Mouse (Mus musculus) C2C12 (cell line): ENCODE measurements around the gene Esp3. TPM values are rescaled to one million over a fixed set of nuclear protein-coding genes. Genes with fewer than 3 reads are reported as not detected.
"Not testable (repeated sequence)": the region's sequence is repeated elsewhere in the genome, so short reads cannot be mapped to it uniquely, and the experiment has no call there.

ENCODE experiments used
- H3K27me3 ChIP-seq: one replicate; pipeline ENCODE4 v1.6.1; 2011; ENCODE audit not compliant: control insufficient read depth, insufficient read depth, insufficient read length
- H3K36me3 ChIP-seq: one replicate; pipeline ENCODE4 v1.6.1; 2011; ENCODE audit not compliant: control insufficient read depth, insufficient read depth
- H3K4me3 ChIP-seq: one replicate; pipeline ENCODE4 v1.5.1; 2011; ENCODE audit warnings: mild to moderate bottlenecking, control low read depth; ENCODE audit not compliant: poor library complexity, insufficient read depth, severe bottlenecking
- H3K79me2 ChIP-seq: one replicate; pipeline ENCODE4 v1.6.1; 2011; ENCODE audit not compliant: control insufficient read depth, insufficient read depth
- H3K79me3 ChIP-seq: one replicate; pipeline ENCODE4 v1.6.1; 2011; ENCODE audit warnings: low read depth, control low read depth
- H3ac ChIP-seq: one replicate; pipeline ENCODE3; 2011; ENCODE audit warnings: low read depth; ENCODE audit not compliant: control insufficient read depth, insufficient read length
- CEBPB ChIP-seq: IDR thresholded peaks from one replicate; pipeline ENCODE4 v1.6.1; 2011; ENCODE audit warnings: low read depth, mild to moderate bottlenecking, control low read depth, moderate library complexity
- CTCF ChIP-seq: IDR thresholded peaks from one replicate; pipeline ENCODE4 v1.5.1; 2011; ENCODE audit not compliant: control insufficient read depth, insufficient read depth, insufficient read length
- FOSL1 ChIP-seq: IDR thresholded peaks from one replicate; pipeline ENCODE4 v1.8.0; 2011; ENCODE audit warnings: mild to moderate bottlenecking, low read length; ENCODE audit not compliant: poor library complexity, insufficient read depth, severe bottlenecking
- MAX ChIP-seq: IDR thresholded peaks from one replicate; pipeline ENCODE4 v1.6.1; 2011; ENCODE audit warnings: mild to moderate bottlenecking, control low read depth
- MYOD1 ChIP-seq: IDR thresholded peaks from one replicate; pipeline ENCODE4 v1.6.1; 2011; ENCODE audit warnings: low read depth; ENCODE audit not compliant: control insufficient read depth, insufficient read length
- MYOG ChIP-seq: IDR thresholded peaks from one replicate; pipeline ENCODE4 v1.6.1; 2011; ENCODE audit not compliant: control insufficient read depth, insufficient read length; ENCODE audit errors: extremely low read depth
- USF1 ChIP-seq: IDR thresholded peaks from one replicate; pipeline ENCODE4 v1.6.1; 2011; ENCODE audit warnings: low read depth, mild to moderate bottlenecking, control low read depth, moderate library complexity
- long read RNA-seq, 2 experiments: library from polyadenylated mRNA; unstranded; transcript quantifications; one replicate each; pipeline ENCODE4 v2.0.0; 2019 to 2020
- polyA plus RNA-seq: library from polyadenylated mRNA; unstranded; fragments of >200 nt; fragmentation: generic; extraction: Trizol; gene quantifications from one replicate; pipeline ENCODE4 v1.2.1, GENCODE M21; 2012; ENCODE audit warnings: missing spikeins

Esp3 gene
- not detected for polyA plus RNA-seq
- long read RNA-seq, experiment 1 = 0 reads
- long read RNA-seq, experiment 2 = 0 reads

DNA sequence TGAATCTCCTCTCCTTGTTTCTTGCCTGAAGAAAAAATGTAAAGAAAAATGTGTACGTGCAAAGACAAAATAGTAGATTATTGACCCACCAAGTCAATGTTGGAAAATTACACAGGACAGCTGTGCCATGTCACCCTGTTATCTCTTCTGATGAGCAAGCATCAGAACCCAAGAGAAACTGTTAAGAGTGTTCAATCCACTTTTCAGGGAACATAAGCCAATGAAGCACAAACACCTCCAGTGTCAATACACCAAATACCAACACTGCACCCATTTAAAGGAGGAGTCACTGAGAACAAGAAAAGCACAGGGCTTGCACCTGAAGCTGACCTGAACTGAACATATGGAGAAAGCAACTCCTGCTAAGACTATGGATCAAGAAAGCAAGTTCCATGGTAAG lies at the start of gene Esp3:
TSS of gene Esp3 (plus strand) at position 301 of the 400 bp plus-strand sequence.
- not testable (repeated sequence) for H3K79me2 ChIP-seq, H3ac ChIP-seq, H3K79me3 ChIP-seq, H3K4me3 ChIP-seq, H3K27me3 ChIP-seq, H3K36me3 ChIP-seq

DNA sequence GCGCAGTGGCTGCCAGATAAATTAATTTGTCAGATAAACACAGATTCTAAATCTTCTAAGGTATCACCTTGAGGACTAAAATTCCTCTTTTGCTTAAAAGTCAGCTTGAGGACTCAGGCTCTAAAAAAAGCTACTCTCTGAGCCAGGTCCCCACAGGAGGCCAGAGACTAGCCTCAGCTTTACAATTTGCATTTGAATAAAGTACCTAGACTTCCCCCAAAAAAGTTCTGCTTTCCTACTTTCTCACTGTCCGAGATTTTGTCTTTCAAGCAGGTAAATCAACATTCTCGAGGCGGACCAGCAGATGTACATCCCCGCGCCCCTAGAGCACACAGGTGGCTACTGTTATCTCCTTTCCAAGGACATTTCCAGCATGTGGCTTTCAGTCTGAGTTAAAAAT lies 48.0 kb upstream of the Esp3 start:
- not testable (repeated sequence) for H3K79me2 ChIP-seq, H3K36me3 ChIP-seq, H3K27me3 ChIP-seq, H3ac ChIP-seq, H3K4me3 ChIP-seq, H3K79me3 ChIP-seq

DNA sequence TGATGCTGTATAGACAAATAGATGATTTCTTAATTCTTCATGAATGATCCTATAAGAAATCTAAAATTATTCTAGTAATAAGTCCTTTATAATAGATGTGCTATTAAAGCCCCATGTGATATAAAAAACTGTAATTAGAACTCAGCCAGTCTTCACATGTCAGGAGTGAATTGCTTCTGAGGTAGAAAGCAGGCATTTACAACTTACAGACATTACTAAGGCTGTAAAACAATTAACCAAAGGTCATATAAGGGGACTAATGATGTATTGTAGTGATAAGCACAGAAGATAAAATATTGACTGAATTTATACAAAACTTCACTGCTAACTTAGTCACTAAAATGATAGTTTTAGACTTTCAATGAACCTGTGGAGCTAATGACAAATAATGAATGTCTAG lies 40.6 kb upstream of the Esp3 start:
- Histone ChIP-seq H3K79me3 (no peaks in the 10 kb centered on the region), H3K79me2 (no peaks in the 10 kb centered on the region), H3K4me3 (no peak overlapping the region), H3K27me3 (no peaks in the 10 kb centered on the region), H3ac (no peak overlapping the region), H3K36me3 (no peaks in the 10 kb centered on the region)
- TF ChIP-seq CEBPB (no peak), USF1 (no peak), CTCF (no peak), MYOG (no peak), MYOD1 (no peak), FOSL1 (no peak), MAX (no peak)

DNA sequence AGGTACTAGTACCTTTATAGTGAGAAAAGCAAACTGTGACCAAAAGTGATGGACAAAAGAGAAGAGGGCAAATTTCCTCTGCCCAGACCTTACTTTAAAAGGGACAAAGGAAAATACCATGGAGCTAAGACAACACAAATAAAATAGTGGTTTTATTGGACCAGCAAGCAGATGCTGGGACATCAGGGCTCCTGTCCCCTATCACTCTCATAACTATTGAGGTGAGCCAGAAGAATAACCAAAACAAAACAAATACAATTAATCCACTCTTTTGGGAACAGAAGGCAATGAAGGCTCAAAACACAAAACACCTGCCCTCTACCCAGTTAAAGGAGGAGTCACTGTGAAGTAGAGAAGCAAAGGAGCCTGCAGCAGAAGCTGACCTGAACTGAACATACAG lies 33.6 kb upstream of the Esp3 start, which contains the start of gene Esp4:
TSS of gene Esp4 (plus strand) at position 301 of the 400 bp plus-strand sequence.
- Histone ChIP-seq H3K36me3 (no peaks in the 10 kb centered on the region), H3K4me3 (no peak within 1 kb of the TSS), H3K27me3 (no peaks in the 10 kb centered on the region), H3ac (no peak within 1 kb of the TSS), H3K79me3 (no peaks in the 10 kb centered on the region), H3K79me2 (no peaks in the 10 kb centered on the region)
- TF ChIP-seq MYOG = no peak
- no peak for TF ChIP-seq USF1
- TF ChIP-seq MYOD1 = no peak
- no peak for TF ChIP-seq CEBPB
- no peak for TF ChIP-seq CTCF
- no peak for TF ChIP-seq MAX
- no peak for TF ChIP-seq FOSL1

DNA sequence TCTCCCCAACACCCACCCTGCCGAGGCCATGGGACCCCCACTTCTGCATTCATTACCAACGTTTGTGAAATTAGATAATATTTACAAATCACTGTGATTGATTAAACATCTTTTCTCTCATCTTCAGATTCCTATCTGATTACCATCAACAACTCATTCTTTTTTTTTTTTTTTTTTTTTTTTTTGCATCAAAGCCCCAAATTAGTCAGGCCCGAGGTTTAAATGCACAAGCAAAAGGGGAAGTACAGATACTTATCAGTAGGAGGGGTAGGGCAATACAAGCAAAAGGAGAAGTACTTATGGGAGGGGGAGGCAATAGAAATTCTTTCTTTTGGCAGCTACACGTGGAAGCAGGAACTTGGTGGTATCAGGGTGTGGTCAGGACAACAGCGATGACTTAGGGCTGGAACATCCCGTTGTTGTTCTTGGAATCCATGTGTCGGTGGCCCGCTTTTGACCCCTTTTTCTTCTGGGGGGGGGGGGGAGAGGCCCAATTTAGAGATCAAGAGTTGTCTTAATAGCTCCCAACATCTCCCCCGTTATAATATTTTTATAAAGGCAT lies 30.3 kb downstream of the Esp3 start:
- H3K79me3 ChIP-seq, H3K36me3 ChIP-seq, H3ac ChIP-seq, H3K79me2 ChIP-seq, H3K27me3 ChIP-seq, H3K4me3 ChIP-seq: not testable (repeated sequence)

DNA sequence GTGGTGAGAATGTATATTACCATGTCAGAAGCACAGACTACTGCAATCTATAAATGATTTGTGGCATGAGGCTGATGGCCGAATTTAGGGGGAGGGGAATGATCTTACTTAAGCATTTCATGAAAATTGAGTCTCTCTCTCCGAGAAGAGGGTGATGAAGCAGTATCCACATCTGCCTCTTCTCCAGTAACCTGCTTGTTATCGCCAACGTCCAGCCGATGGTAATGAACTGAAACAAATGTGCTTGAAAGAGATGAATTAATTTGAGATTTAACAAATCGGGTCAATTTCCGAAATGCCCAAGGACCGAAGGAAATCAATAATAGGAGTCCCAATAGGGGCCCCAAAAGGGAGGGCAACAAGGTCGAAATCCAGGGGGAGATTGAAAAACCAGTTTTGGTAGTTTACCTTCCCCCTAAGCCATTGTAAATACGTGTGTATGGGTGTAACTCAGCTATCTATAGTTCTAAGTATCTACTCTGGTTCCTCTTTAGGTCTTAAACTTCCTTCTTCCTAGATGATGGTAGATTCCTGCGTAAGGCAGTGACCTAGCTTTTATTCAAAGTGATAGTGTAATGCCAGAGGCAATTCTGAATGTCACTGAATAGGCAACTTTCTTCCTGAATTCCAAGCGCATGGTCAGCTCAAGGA lies 31.4 kb downstream of the Esp3 start:
- not testable (repeated sequence) for H3K36me3 ChIP-seq, H3ac ChIP-seq, H3K79me2 ChIP-seq, H3K79me3 ChIP-seq, H3K4me3 ChIP-seq, H3K27me3 ChIP-seq

Other genes starting within 250 kb of the Esp3 start
- gene Esp8, start 112.1 kb upstream of the Esp3 start, polyA plus RNA-seq = not detected
- not detected for gene Esp6, start 70.6 kb upstream of the Esp3 start, polyA plus RNA-seq
- gene Esp4, start 33.5 kb upstream of the Esp3 start, polyA plus RNA-seq = not detected
- not detected for gene Esp1, start 95.0 kb downstream of the Esp3 start, polyA plus RNA-seq
- not detected for gene Crisp2, start 174.9 kb downstream of the Esp3 start, polyA plus RNA-seq
- not detected for gene Rhag, start 179.1 kb downstream of the Esp3 start, polyA plus RNA-seq
- gene 9130008F23Rik, start 248.5 kb downstream of the Esp3 start, polyA plus RNA-seq = 2.2 TPM